Mouse (Mus musculus): ENCODE measurements around the gene Hnrnpul2.
"Not testable (repeated sequence)": the region's sequence is repeated elsewhere in the genome, so short reads cannot be mapped to it uniquely, and the experiment has no call there.

The Hnrnpul2 gene

GRCm38 (mm10) chr19:8818301-8818798 lies 1.5 kb upstream of the Hnrnpul2 start:
- DNase-seq (ENCODE audit: low read depth, low spot score), result no peak

GRCm38 (mm10) chr19:8818801-8819595 lies 812 bp upstream of the Hnrnpul2 start, which contains the start of gene Ttc9c:
Gene Ttc9c, minus strand, starts transcription at chr19:8819333.
- DNase-seq (ENCODE audit: low read depth, low spot score), result peak; percentile 99

DNA sequence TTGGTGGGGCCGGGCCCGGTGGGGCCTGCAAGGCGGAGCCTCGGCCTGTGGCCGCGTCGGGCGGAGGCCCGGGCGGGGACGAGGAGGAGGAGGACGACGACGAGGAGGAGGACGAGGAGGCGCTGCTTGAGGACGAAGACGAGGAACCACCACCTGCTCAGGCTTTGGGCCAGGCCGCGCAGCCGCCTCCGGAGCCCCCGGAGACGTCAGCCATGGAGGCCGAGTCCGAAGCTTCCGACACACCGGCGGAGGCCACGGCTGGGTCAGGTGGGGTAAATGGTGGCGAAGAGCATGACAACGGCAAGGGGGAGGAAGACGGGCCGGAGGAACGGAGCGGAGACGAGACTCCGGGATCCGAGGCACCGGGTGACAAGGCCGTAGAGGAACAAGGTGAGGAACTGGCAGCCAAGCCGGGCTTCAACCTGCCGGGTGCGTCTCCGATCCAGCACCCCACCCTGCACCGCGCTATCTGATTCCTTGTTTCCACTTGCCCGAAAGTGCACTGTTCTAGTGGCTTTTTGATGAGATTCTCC lies 680 bp downstream of the Hnrnpul2 start:
- DNase-seq (ENCODE audit: low read depth, low spot score), result no peak

DNA sequence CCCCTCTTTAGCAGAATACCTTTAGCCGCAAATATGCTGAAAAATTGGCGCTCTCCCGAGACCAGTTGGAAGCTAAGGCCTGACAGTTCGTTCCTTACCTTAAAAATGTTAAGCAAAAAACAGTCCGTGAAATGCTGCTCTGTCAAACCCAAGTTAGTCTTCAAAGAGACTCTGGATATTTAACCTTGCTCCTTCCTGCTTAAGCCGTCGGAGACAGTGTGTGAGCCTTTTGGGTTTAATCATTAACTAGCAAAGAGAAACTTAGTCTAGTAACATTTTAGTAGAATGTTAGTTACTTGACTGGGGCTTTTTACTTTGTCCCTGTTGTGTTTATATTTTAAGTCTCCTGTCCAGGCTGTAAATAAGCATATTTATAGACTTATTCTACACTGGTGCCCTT lies 1.3 kb downstream of the Hnrnpul2 start:
- DNase-seq (ENCODE audit: low read depth, low spot score), result no peak

DNA sequence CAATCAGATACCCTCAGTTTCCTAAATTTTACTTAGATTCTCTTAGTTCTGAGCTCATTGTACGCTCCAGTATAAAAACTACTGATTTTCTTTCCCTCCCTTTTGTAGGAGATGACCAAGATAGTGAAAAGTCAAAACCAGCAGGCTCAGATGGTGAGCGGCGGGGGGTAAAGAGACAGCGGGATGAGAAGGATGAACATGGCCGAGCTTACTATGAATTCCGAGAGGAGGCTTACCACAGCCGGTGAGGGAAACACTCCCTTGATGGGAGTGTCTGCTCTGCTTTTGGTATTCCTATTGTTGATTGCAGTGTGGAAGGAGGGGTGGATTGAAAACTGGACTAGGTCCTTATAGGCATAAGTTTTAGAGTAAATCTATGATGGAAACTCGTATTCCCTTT lies 2.9 kb downstream of the Hnrnpul2 start:
- no peak for DNase-seq (ENCODE audit: low read depth, low spot score)

DNA sequence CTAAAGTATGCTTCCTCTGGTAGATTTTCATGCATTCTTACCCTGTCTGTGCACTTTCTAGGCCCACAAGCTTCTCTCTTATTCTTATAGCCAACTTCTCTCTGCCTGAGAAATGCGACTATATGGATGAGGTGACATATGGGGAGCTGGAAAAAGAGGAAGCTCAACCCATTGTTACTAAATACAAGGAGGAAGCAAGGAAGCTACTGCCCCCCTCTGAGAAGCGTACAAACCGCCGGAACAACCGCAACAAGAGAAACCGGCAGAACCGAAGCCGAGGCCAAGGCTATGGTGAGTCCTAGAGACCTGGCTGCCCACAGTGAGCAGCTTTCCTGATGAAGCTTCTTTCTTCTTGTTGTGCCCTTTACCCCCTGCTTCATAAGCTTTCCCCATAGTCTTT lies 9.8 kb downstream of the Hnrnpul2 start, which contains the start of gene AC129217.1:
Gene AC129217.1, plus strand, starts transcription at position 114 of the 400 bp plus-strand sequence.
- DNase-seq (ENCODE audit: low read depth, low spot score), result no peak

DNA sequence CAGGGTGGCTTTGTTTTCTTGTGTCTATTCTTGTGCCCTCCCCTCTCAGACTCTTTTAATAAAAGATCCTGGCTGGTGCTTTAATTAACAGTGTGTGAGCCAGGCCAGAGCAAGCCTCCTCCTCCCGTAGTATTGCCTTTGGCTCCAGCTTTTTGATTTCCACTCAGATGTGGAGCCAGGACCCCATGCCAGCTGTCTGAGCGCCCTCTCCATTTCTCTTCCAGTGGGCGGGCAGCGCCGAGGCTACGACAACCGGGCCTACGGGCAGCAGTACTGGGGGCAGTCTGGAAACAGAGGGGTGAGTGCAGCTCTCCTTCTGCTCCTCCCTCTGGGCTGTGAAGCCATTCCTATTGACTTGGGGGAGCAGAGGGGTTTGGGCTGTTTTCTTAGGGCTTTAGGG lies 10.9 kb downstream of the Hnrnpul2 start:
- DNase-seq (ENCODE audit: low read depth, low spot score), result no peak

DNA sequence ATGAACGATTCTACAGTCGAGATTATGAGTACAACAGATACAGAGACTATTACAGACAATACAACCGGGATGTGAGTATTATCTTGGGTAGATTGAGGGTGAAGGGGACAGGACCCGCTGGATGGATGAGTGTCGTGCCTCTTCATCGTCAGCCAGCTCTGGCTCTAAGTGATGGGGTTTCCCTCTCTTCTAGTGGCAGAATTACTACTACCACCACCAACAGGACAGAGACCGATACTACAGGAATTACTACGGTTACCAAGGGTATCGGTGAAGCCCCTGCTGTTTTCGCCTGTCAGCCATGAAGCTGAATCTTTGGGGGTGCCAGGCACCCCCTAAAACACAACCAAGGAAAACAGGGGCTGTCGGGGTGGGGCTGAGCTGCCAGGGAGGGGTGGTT lies 11.5 kb downstream of the Hnrnpul2 start:
- no peak for DNase-seq (ENCODE audit: low read depth, low spot score)

GRCm38 (mm10) chr19:8832971-8833370 lies 13.2 kb downstream of the Hnrnpul2 start:
- no peak for DNase-seq (ENCODE audit: low read depth, low spot score)

GRCm38 (mm10) chr19:8836327-8836726 lies 16.5 kb downstream of the Hnrnpul2 start:
- not testable (repeated sequence) for DNase-seq (ENCODE audit: low read depth, low spot score)

DNA sequence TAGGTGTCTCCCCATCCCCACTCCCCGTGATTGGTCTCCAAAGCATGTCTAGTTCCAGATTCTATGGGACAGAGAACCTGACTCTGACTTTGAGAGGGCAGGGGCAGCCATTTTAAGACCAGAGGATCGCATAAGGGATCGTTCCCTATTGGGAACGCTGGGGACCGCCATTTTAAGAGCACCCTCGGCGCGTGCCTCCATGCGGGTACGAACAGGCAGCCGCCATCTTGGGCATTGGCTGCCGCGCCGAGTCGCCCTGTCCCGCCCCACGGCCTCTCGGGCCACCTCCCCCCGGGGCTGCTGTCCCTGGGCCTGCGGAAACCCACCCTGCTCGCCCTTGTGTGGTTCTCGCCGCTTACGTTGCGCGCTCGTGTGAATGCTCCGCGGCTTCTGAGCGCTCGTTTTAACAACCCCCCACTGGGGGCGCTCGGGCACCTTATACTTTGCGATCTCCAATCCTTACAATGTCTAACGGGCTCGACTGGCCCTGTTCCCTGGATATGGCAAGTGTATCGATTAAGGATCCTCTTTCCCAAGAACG lies 17.5 kb downstream of the Hnrnpul2 start, which contains the start of gene Bscl2:
Gene Bscl2, plus strand, starts transcription at position 217 of the 541 bp plus-strand sequence.
- peak; percentile 86 for DNase-seq (ENCODE audit: low read depth, low spot score)

GRCm38 (mm10) chr19:8838041-8838730 lies 18.4 kb downstream of the Hnrnpul2 start:
- DNase-seq (ENCODE audit: low read depth, low spot score), result no peak

GRCm38 (mm10) chr19:8839103-8839907 lies 19.5 kb downstream of the Hnrnpul2 start, which contains the start of gene Gng3:
Gene Gng3, minus strand, starts transcription at chr19:8839194.
- peak; percentile 69 for DNase-seq (ENCODE audit: low read depth, low spot score)

DNA sequence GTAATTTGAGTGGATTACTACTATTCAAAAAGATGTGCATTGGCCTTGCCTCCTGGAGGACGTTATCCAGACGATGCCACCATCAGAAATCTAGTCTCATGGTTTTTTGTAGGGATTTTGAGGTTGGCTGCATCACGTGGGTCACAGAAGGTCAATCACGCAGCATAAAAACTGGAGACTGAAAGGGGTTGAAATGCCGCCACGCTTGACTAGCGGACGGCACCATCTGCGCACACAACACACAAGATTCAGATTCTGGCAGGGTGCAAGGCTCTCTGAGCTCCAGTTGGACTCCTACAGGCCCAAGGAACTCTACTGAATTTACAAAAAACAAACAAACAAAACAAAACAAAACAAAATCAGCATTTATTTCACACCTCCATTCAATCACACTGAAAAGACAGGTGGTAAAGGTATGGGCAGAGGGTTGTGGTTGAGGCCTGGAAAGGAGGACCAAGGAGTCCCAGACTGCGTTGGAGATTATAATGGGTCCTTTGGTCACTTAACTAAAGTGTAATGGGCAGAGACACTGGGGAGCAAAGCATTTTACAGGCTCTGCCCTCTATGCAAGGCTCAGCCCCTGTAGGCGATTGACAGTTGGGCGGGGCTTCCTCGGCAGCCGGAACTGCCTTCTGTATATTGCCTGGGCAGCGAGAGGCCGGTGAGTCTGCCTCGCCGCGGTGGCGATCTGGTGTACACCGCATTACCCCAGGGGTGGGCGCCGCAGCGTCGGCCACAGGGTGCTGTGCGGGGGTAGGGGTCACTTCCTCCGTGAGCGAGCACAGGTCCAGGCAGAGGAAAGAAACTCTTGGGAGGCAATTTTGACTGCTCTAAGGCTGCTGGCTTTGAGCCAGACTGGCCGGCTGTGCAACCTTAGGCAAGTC lies 20.3 kb downstream of the Hnrnpul2 start:
- DNase-seq (ENCODE audit: low read depth, low spot score), result peak; percentile 62

DNA sequence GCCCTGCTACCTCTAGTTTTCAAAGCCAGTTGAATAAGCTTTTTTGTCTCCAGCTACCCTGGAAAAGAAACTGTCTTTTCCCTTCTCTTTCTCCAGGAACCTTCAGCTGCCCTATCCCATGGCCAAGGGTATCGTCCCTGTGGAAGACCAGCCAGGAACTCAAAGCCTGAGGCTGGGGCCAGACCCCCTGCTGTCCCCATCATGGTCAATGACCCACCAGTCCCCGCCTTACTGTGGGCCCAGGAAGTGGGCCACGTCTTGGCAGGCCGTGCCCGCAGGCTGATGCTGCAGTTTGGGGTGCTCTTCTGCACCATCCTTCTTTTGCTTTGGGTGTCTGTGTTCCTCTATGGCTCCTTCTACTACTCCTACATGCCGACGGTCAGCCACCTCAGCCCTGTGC lies 21.2 kb downstream of the Hnrnpul2 start:
- DNase-seq (ENCODE audit: low read depth, low spot score), result no peak

GRCm38 (mm10) chr19:8842961-8843360 lies 23.2 kb downstream of the Hnrnpul2 start:
- DNase-seq (ENCODE audit: low read depth, low spot score), result no peak

DNA sequence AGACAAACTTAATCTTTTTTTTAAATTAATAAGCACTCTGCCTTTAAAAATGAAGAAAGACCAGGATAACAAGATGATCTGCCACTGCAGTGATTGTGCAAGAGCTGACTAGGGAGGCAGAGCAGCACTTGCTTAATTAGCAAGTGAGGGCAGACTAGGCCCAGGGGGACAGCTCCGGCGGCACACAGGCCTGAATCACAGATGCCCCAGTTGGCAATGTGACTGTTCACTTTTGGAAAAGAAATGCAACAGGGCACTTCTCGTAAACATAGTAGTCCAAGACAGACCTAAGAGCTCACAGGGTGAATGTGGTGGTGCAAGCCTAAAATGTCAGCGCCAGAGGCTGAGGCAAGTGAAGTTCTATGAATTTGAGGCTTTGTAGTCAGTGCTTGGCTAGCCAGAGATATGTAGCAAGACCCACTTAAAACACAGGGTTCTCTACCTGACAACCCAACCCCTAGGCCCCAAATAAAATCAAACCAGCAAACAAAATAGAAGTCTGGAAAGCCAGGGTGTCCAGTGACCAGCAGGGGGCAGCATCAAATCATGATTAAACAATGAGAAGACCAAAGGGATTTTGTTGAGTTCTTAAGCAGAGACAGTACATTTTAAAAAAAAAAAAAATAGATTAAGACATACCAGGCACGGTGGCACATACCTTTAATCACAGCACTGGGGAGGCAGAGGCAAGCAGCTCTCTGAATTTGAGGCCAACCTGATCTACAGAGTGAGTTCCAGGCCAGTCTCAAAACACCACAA lies 24.7 kb downstream of the Hnrnpul2 start:
- peak; percentile 79 for DNase-seq (ENCODE audit: low read depth, low spot score)

GRCm38 (mm10) chr19:8848356-8848755 lies 28.5 kb downstream of the Hnrnpul2 start:
- no peak for DNase-seq (ENCODE audit: low read depth, low spot score)

DNA sequence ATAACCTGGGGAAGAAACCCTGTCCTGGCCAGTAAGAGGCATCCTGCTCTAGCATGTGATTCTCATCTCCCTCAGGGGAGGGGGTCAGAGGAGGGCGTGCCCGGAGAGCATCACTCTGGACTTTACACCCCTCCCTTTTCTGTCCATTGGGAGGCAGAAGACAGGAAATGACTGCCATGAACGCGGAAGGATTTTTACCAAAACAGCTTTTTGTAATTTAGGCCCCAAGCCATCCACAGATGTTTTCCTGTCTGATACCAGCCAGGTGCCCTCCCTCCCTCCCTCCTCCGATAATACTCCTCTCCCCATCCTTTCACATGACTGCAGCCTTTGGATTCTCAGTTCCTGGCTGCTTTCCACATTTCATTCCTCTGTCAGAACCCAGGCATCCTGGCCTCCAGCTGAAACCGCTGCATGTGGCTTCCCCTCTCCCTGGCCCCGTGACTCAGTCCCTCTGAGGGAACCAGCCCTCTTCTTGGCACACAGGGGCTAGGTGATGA lies 30.6 kb downstream of the Hnrnpul2 start, which contains the start of gene Lrrn4cl:
Gene Lrrn4cl, plus strand, starts transcription at position 367 of the 500 bp plus-strand sequence.
- peak; percentile 66 for DNase-seq (ENCODE audit: low read depth, low spot score)
